Mouse (Mus musculus) liver, embryonic 14.5 days (tissue): ENCODE measurements around the gene 4933411K16Rik. TPM values are rescaled to one million over a fixed set of nuclear protein-coding genes. Genes with fewer than 3 reads are reported as not detected.

Source experiments
- ATAC-seq: fragments of 200-750 bp; cut with Nextera tagmentation; 2 replicates; pipeline ENCODE4 v1.8.0; 2017; ENCODE audit warnings: moderate number of reproducible peaks, mild to moderate bottlenecking, moderate library complexity; ENCODE audit not compliant: insufficient read depth
- DNase-seq, 3 experiments: peaks; one replicate each; pipeline ENCODE4 v3.0.0-alpha.2; 2012 to 2013; ENCODE audit warnings: low read depth in 3 of 3, low spot score in 3 of 3
- H3K27ac ChIP-seq: fragments of 300-500 bp; sonication (generic); 2 replicates; pipeline ENCODE4 v1.5.1; 2014; ENCODE audit warnings: moderate library complexity, mild to moderate bottlenecking, control low read depth, inconsistent platforms
- H3K27me3 ChIP-seq: fragments of 300-500 bp; sonication (generic); 2 replicates; pipeline ENCODE4 v1.6.1; 2014; ENCODE audit warnings: mild to moderate bottlenecking, low read length, moderate library complexity; ENCODE audit not compliant: control insufficient read depth, insufficient read depth
- H3K36me3 ChIP-seq: fragments of 300-500 bp; sonication (generic); replicated peaks from 2 replicates; pipeline ENCODE4 v1.6.1; 2014; ENCODE audit warnings: low read depth; ENCODE audit not compliant: control insufficient read depth, insufficient read depth
- H3K4me1 ChIP-seq, 2 experiments: fragments of 200-500 bp in 1 of 2; fragments of 300-500 bp in 1 of 2; sonication (generic) in 1 of 2; replicated peaks; 2 replicates each; pipeline ENCODE4 v1.6.1; 2012 to 2014; ENCODE audit warnings: antibody characterized with exemption in 1 of 2, inconsistent platforms in 1 of 2, low read length in 1 of 2; ENCODE audit not compliant: control insufficient read depth in 2 of 2, insufficient read depth in 2 of 2
- H3K4me2 ChIP-seq: fragments of 300-500 bp; sonication (generic); 2 replicates; pipeline ENCODE4 v1.6.1; 2014; ENCODE audit warnings: low read depth, mild to moderate bottlenecking, control low read depth, moderate library complexity
- H3K4me3 ChIP-seq, 2 experiments: fragments of 200-500 bp in 1 of 2; fragments of 300-500 bp in 1 of 2; sonication (generic) in 1 of 2; 2 replicates each; pipeline ENCODE4 v1.5.1; 2012 to 2014; ENCODE audit warnings: low read depth in 2 of 2, low read length in 2 of 2, mild to moderate bottlenecking in 2 of 2, control low read depth in 1 of 2, inconsistent platforms in 1 of 2, moderate library complexity in 1 of 2; ENCODE audit not compliant: insufficient read depth in 1 of 2
- H3K9ac ChIP-seq: fragments of 300-500 bp; sonication (generic); replicated peaks from 2 replicates; pipeline ENCODE4 v1.6.1; 2014; ENCODE audit warnings: mild to moderate bottlenecking, control low read depth, moderate library complexity
- H3K9me3 ChIP-seq: fragments of 300-500 bp; sonication (generic); 2 replicates; pipeline ENCODE4 v1.6.1; 2016; ENCODE audit warnings: low read length, mixed read lengths; ENCODE audit not compliant: control insufficient read depth
- CTCF ChIP-seq: IDR thresholded peaks from 2 replicates; pipeline ENCODE4 v1.5.1; 2016; ENCODE audit warnings: antibody characterized with exemption, low read depth, control low read depth
- EP300 ChIP-seq: IDR thresholded peaks from 2 replicates; pipeline ENCODE4 v1.6.1; 2016; ENCODE audit warnings: antibody characterized with exemption, low read depth
- WGBS: fragments of 180-500 bp; shearing (Covaris S2); extraction: QIAGEN DNeasy Blood & Tissue Kit; methylation state at CpG from one replicate; pipeline ENCODE4 v1.1.7; 2014; ENCODE audit not compliant: insufficient replicate concordance; 5-methylcytosine and 5-hydroxymethylcytosine counted together
- polyA plus RNA-seq, 2 experiments: library from polyadenylated mRNA; depleted of rRNA in 1 of 2; stranded (reverse) in 1 of 2; unstranded in 1 of 2; fragments of >200 nt; fragmentation: Nextera tagmentation in 1 of 2; extraction: Ambion mirVana in 1 of 2; gene quantifications; 2 replicates each; pipeline versions ENCODE4 v1.2.1 to v1.2.3; 2012 to 2014

The 4933411K16Rik gene
- polyA plus RNA-seq, 2 experiments: 1.1 TPM; not detected in 1

DNA sequence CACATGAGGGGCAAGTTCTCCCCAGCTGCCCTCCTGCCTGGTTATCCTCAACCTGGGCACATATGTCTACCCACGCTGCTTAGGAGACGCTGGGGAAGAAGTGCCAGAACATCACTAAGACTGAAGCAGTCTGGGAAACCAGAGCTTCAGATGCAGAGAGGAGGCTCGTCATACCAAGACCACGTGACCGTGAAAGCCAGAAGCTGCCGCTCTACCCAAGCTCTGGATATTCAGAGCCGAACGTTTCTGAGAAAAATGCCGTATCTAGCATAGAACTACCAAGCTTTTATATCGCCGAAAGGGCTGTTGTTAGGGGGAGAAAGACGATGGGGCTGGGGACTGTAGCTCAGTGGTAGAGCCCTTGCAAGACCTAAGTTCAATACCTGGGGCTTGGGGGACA, 13.7 kb upstream of the 4933411K16Rik start:
- H3K9ac ChIP-seq: no peak overlapping the region
- TF ChIP-seq EP300: no peak
- no peak overlapping the region for H3K4me2 ChIP-seq
- H3K4me3 ChIP-seq: no peak overlapping the region
- WGBS: 74% methylated on average over 12 of the region's 12 CpGs
- no peaks in the 10 kb centered on the region for H3K36me3 ChIP-seq
- no peaks in the 10 kb centered on the region for H3K27me3 ChIP-seq
- DNase-seq (no peak), ATAC-seq (no peak)
- H3K4me1 ChIP-seq: no peaks in the 10 kb centered on the region
- H3K9me3 ChIP-seq: no peaks in the 10 kb centered on the region
- H3K27ac ChIP-seq: no peak overlapping the region

DNA sequence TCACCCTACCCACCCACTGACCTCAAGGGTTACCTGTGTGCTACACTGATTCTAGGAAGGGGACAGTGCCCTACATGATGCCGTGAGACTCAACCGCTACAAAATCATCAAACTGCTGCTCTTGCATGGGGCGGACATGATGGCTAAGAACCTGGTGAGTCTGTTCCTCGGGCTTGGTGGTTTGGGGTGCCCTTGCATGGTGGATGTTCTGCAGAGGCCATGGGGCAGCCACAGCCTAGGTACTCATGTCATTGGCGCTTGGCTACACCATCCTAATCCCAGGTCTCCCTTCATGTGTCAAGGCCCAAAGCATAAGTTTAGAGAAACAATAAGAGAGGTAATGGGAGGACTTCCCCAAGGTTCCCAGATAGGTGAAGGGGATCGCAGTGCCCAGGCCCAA, 8.1 kb upstream of the 4933411K16Rik start:
- Histone ChIP-seq H3K9ac (no peak overlapping the region), H3K27me3 (no peaks in the 10 kb centered on the region), H3K4me3 (no peak overlapping the region), H3K4me2 (no peak overlapping the region), H3K9me3 (no peaks in the 10 kb centered on the region), H3K4me1 (no peaks in the 10 kb centered on the region; a peak in 1 of 4 replicates), H3K27ac (no peak overlapping the region), H3K36me3 (no peaks in the 10 kb centered on the region)
- 77% methylated on average over 6 of the region's 6 CpGs for WGBS
- DNase-seq (no peak), ATAC-seq (no peak)
- TF ChIP-seq EP300 (no peak), CTCF (no peak)

DNA sequence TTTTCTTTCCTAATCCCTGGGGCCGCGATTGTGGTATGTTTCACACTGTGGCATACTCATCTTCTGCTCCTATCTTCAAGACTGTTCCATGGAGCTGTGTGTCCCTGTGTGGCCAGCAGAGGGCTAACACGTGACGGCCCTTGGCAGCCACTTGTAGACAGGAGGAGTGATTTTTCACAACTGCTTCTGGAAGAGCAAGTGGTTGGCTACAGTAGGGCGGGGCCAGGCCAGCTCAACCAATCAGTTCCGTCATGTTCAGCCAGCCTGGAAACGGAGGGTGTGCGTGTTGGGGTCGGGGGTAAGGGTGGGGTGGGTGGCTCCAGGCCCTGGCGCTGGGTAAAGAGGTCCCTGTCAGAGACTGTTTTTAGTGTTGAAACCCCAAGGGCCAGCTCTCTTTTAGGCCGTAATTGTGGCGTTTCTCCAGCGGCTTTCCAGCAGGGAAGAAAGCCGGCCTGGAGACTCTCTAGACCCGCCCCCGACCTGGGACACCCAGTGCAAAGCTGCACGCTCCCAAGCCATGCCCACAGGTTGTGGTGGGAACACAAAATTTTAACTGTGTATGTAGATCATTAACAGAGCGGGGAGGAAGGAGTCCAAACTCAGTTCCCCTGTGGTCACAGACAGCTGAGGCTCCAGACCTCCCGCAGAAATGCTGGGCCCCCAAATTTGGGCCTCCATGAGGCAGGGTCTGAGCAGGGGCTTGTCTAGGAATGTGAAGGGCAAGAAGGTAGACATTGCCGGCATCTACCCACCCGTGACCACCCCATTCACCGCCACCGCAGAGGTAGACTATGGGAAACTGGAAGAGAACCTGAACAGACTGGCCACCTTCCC, 6.6 kb upstream of the 4933411K16Rik start, which contains the start of gene Hoga1:
Gene Hoga1, plus strand, starts transcription at position 342 of the 834 bp plus-strand sequence.
- H3K9ac ChIP-seq: no peak within 1 kb of the TSS; the same call in 1 of the 2 replicates
- ATAC-seq (peak; percentile 84), DNase-seq (peak; percentile 54 to 57 (median 57))
- H3K9me3 ChIP-seq: no peaks in the 10 kb centered on the region
- H3K27ac ChIP-seq: no peak within 1 kb of the TSS
- H3K4me3 ChIP-seq: peak within 1 kb of the TSS; percentile 36 to 57
- no peaks in the 10 kb centered on the region; a peak in 1 of 4 replicates for H3K4me1 ChIP-seq
- no peak for TF ChIP-seq EP300
- TF ChIP-seq CTCF: peak; percentile 87
- peak within 1 kb of the TSS; percentile 45 for H3K4me2 ChIP-seq
- H3K27me3 ChIP-seq: no peaks in the 10 kb centered on the region
- H3K36me3 ChIP-seq: no peaks in the 10 kb centered on the region
- WGBS: 20% methylated on average over 23 of the region's 23 CpGs

DNA sequence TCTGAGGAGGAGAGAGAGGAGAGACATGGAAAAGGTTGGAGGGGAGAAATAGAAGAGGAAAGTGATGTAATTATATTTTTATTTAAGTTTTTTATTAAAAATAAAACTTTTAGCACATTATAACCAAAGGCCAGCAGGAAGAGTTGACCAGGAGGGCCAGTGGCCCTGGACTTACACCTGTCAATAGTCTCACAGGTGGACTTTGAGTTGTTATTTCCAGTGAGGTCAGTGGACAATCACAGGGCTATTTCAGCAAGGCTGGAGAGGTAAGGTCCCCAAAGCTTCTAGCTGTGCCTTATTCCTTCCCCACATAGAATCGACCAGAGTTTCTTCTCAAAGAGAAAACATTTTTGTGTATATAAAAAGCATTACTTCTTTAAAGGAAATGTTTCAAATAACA, 1.8 kb upstream of the 4933411K16Rik start:
- ATAC-seq (no peak), DNase-seq (no peak)
- H3K4me1 ChIP-seq: peaks cover 0 to 2% of the 10 kb centered on the region in 2 experiments; a peak in 1 of 4 replicates
- H3K4me2 ChIP-seq: no peak overlapping the region; the same call in 1 of the 2 replicates
- no peak overlapping the region for H3K9ac ChIP-seq
- no peaks in the 10 kb centered on the region for H3K27me3 ChIP-seq
- TF ChIP-seq CTCF (no peak), EP300 (no peak)
- H3K9me3 ChIP-seq: no peaks in the 10 kb centered on the region
- H3K4me3 ChIP-seq: no peak overlapping the region
- H3K36me3 ChIP-seq: no peaks in the 10 kb centered on the region
- no peak overlapping the region for H3K27ac ChIP-seq
- 47% methylated on average over 1 of the region's 1 CpGs for WGBS

DNA sequence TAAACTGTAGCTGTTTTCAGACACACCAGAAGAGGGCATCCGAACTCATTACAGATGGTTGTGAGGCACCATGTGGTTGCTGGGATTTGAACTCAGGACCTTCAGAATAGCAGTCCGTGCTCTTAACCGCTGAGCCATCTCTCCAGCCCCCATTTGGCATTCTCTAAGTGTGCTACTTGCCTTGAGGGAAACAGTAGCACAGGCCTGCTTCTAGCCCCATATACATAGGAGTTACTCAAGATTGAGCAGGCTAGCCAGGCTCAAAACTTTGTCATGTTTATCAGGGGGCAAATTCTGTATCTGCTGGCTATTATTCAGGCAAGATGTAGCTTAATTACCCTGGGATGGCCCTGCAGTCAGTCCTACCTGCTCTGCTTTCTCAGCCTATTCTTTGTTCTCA, 697 bp upstream of the 4933411K16Rik start:
- Histone ChIP-seq H3K27me3 (no peaks in the 10 kb centered on the region), H3K4me3 (no peak overlapping the region), H3K9ac (no peak overlapping the region), H3K36me3 (no peaks in the 10 kb centered on the region), H3K27ac (no peak overlapping the region), H3K4me1 (peaks cover 0 to 2% of the 10 kb centered on the region in 2 experiments; a peak in 1 of 4 replicates), H3K9me3 (no peaks in the 10 kb centered on the region), H3K4me2 (no peak overlapping the region)
- no peak for DNase-seq
- ATAC-seq: no peak
- TF ChIP-seq CTCF (no peak), EP300 (no peak)
- 67% methylated on average over 3 of the region's 3 CpGs for WGBS
